Mouse (Mus musculus) lung, adult 2 months (tissue): ENCODE measurements around the gene Prr5.

Experiments
- CTCF ChIP-seq: fragments of 200-500 bp; IDR thresholded peaks from 2 replicates; pipeline ENCODE4 v1.5.1; 2011; ENCODE audit warnings: mild to moderate bottlenecking, low read length, control low read depth; ENCODE audit not compliant: insufficient read depth
- POLR2A ChIP-seq: fragments of 200-500 bp; IDR thresholded peaks from 2 replicates; pipeline ENCODE4 v1.6.1; 2011; ENCODE audit warnings: low read depth, mild to moderate bottlenecking, control low read depth, low read length, borderline replicate concordance; ENCODE audit errors: extremely low read depth

DNA sequence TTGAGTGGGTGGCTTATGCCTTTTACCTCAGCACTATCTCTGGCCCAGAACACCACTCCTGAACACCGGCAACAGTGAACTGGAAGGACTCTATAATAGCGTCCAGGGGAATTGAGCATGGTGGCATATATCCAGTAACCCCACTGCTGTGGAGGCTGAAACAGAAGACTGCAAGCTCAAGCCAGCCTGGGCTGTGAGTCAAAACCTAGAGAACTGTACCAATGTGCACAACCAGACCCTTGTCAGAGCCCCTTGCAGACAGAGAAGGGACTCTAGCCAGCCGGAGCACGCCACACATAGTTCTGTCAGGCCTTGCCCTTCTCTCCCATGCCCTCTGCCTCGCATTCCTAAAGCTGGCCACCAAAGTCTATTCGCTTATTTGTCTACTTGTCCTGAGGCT is 28.7 kb upstream of the Prr5 start:
- TF ChIP-seq POLR2A (no peak), CTCF (no peak)
